Mouse (Mus musculus) natural killer cell, adult 2 months (primary cell): ENCODE results near the gene Zfp612.
A peak's percentile ranks its signal among the peaks of the same experiment; 100 is the strongest.
"Not testable (repeated sequence)": the region's sequence is repeated elsewhere in the genome, so short reads cannot be mapped to it uniquely, and the experiment has no call there.

Experiments
- DNase-seq, 2 experiments: peaks; one replicate each; pipeline ENCODE4 v3.0.0; 2022; ENCODE audit warnings: low spot score in 2 of 2

The Zfp612 gene

GRCm38 (mm10) chr8:110079282-110080221, at the start of gene Zfp612:
Gene Zfp612 (plus strand): TSS chr8:110079746.
- peak; percentile 42 to 46 for DNase-seq

DNA sequence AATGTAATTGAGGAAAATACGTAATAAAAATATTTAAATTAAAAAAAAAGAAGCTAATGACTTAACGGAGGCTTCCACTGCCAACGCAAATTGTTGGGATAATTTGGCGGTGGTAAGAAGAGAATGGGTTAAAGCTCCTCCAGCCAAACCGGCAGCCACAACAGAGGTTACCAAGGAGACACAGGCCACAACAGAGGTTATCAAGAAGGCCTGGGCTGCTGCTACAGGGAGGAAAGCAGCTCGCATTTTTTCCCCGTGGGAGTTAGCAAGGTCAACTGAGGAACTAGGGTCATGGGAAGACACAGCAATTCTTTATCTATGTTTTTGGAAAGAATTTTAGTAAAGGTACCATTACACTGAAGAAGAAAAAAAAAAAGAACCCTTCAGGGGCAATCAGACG, 45.8 kb upstream of the Zfp612 start:
- not testable (repeated sequence) for DNase-seq

DNA sequence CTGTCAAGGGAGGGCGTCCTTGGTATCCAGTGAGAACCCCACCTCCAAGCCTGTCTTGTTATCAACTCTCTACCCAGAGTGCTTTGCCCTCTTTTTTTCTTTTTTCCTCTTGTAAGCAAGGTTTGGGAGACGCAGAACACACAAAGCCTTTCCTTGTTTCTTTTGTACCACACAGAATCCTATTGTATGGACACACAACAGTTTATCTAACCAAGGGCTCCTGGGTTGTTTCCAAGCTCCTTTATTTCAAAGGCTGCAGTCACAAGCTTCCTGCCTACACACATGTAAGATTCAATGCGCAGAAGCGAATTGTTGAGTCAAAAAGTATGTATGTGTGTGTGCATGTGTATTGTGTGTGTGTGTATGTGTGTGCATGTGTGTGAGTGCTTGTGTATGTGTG, 45.2 kb upstream of the Zfp612 start:
- DNase-seq = no peak

GRCm38 (mm10) chr8:110036156-110036555, 43.4 kb upstream of the Zfp612 start:
- no peak for DNase-seq

DNA sequence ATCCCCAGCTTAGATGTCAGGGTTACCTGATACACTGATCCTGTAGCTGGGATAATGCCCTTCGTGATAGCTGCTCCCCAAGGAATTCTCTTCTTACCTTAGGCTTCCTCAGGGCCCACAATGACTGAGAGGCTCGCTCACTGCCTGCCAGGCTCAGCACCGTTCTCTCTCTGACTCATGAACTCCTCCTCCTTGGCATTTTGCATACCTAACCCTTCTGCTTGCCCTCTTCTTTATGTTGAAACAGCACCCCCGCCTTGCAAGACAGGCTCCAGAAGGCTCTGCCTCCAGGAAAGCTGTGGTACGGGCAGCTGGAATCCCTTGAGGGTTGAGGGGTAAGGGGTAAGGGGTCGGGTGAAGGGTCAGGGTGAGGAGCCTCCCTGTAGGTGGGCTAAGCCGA, 40.3 kb upstream of the Zfp612 start:
- no peak for DNase-seq

GRCm38 (mm10) chr8:110039659-110040058, 39.9 kb upstream of the Zfp612 start, which contains the start of gene Chst4:
Gene Chst4 (minus strand): TSS chr8:110039740.
- DNase-seq = no peak

GRCm38 (mm10) chr8:110040509-110040908, 39.0 kb upstream of the Zfp612 start:
- no peak for DNase-seq

- no peak for DNase-seq
These were observed 28.3 kb upstream of the Zfp612 start for GRCm38 (mm10) chr8:110051208-110051607.

- DNase-seq = no peak
These were observed 21.3 kb upstream of the Zfp612 start for GRCm38 (mm10) chr8:110058207-110058606.

GRCm38 (mm10) chr8:110064161-110064560, 15.4 kb upstream of the Zfp612 start:
- no peak for DNase-seq

- DNase-seq = no peak
These were observed 14.8 kb upstream of the Zfp612 start for GRCm38 (mm10) chr8:110064606-110065365.

DNA sequence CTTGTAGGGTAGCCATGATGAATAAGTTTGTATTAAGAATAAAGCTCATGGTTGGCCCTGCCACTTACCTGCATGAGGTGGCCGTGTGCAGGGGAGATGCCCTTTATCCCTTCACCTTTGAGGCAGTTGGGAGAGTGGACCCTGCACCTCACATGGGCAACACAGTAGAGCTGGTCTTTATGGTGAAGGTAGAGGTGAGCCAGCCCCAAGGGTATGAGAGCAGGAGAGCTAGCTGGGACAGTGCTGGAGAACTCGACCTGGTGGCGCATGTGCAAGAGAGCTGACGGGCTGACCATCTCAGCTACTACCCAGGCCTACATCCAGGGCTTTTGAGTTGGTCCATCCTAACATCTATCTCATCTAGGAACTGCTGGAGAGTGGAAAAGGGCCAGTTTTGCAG, 13.9 kb upstream of the Zfp612 start:
- DNase-seq = no peak

GRCm38 (mm10) chr8:110069706-110070105, 9.8 kb upstream of the Zfp612 start:
- DNase-seq = no peak

DNA sequence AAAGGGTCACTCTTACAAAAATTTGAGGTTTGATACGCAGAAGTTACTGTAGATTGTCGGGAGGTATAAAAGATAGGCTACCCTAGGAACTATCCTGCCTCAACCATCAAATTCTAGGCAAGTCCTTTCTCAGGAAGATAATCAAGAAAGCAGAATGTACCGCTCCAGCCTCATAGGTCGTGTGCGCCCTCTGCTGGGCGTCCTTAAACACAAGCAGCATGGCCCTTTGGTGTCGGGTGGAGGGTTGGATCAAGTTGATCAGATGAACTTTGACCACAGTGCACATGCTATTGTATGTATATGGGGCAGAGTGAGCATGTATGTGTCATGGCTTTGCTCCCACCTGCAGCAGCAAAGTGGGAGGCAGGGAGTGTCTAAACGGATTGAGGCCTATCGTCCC, 7.9 kb upstream of the Zfp612 start:
- peak in 1 of 2 experiments; percentile 9 for DNase-seq

GRCm38 (mm10) chr8:110074496-110074895, 5.0 kb upstream of the Zfp612 start:
- DNase-seq = no peak

DNA sequence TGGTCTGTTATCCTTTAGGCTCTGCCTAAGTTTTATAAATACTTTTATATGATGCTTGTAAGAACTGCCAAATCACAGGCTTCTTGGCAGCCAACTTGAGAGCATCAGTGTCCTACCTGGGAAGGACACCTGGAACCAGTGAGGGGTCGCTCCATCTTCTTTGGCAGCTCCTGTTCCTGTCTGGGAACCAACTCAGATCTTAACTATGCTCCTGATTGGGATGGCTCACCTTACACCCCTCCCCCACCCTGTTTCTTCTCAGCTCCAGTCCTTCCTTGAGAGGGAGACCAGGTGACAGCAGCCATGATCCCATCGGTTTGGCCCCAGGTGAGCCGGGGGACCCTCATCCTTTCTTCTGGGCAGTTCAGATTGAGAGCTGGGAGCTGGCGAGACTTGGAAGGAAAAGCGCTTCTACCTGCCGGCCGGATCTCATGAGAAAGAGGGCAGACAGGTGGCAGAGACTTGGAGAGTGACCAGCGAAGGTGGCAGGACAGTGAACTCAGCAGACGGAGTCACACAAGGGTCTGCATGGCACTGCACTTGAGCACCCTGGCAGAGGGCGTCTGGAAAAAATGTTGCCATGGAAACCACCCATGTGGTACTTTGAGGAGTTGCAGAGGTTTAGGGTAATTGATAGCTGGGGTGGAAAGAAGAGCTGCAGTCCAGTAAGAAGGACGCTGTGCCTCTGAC, 3.0 kb downstream of the Zfp612 start:
- DNase-seq = no peak

DNA sequence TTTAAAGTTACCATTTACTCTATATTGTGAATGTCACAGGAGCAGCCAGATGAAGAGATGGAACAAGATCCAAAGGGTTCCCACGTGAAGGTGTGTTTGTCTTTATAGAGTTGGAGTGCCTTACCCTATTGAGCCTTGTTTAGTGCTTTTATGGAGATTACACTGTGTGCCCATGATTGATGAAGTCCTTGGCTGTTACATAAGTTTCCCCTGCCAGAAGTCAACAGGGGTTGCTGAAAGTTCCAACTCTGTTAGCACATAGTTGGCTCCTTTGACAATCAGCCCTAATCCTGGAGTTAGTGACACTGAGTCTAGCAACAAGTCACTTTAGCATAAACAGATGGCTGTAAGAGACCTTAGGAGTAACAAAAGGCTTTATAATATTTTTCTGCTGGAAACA, 12.3 kb downstream of the Zfp612 start:
- no peak for DNase-seq

DNA sequence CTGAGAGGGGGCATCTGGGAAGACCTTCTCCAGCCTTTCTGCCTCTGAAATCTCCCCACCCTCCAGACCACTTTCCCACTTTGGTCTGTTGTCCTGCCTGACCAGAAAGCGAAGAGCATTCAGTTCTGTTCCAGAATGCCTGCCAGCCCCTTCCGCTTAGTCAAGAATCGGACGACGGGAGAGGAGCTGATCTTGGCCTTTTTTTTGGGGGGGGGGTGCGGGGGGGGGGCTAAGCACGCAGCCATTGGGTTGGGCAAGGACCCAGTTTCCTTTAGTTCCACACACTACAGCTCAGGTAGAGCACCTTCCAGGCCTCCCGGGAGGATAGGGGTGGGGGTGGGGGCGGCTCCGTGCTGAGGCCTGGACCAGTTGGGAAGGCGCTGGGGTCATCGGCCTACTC, 21.4 kb downstream of the Zfp612 start, which contains the start of gene Gm21964:
Gm21964 (plus strand) TSS at position 301 of the 400 bp plus-strand sequence.
- DNase-seq = no peak

DNA sequence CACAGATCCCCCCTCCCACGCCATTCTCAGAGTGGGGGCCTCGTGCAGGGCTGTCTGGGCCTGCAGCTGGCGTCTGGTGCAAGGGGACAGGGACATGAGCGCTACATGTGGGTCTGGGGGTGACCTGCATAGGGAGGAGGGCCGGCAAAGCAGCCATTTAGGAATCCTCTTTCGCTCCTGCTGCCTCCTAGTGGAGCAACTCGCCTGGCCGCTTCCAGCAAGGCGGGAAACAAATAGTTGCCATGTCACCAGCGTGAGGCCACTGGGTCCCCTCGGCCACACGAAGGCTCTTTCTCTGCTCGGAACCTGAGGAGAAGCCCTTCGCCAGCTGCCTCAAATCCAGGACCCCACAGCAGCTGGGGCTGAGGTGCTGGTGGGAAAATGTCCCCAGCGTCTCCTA, 22.1 kb downstream of the Zfp612 start:
- DNase-seq = no peak

GRCm38 (mm10) chr8:110102653-110103052, 23.1 kb downstream of the Zfp612 start, which contains the start of gene Gm17720:
Gene Gm17720 (minus strand): TSS chr8:110102753.
- DNase-seq = no peak

- DNase-seq = no peak
These were observed 40.2 kb downstream of the Zfp612 start for GRCm38 (mm10) chr8:110119715-110120114.

DNA sequence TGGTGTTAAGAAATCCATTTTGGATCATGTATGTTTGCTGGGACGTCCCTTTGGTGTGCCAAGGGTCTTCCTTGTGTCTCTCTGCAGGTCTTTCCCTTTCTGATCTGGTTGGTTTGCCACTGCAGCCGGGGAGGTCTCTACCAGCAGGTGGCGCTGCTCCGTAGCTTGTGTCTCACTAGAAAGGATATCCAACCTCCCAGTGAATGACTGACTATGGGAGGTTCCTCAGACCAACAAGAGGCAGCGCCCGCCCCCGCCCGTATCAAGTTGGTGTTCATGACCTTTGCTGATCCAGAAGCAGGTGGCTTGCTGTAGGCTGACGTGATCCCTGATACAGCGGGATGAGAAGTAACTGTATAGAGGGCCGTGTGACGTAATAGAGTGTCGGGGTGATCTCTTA, 51.0 kb downstream of the Zfp612 start:
- DNase-seq = peak in 1 of 2 experiments; percentile 16
